Mouse (Mus musculus): ENCODE measurements at regions not wholly inside any gene's neighbourhood (a gene's known extent, or its start where the extent isn't known, plus 50 kb on each side); places are given as distances from the start of the nearest gene placed in this dataset.

GRCm38 (mm10) chr14:102825525-102825924 lies 156.9 kb downstream of the Kctd12 start:
- Histone ChIP-seq H3K4me3 (ENCODE audit: low read depth, low read length) (no peak overlapping the region), H3K9me3 (ENCODE audit: control insufficient read depth, low read length) (no peaks in the 10 kb centered on the region), H3K4me1 (replicated peaks; ENCODE audit: control insufficient read depth, insufficient read depth) (no peaks in the 10 kb centered on the region), H3K36me3 (ENCODE audit: control insufficient read depth, insufficient read depth, low read length) (no peaks in the 10 kb centered on the region), H3K27ac (replicated peaks) (no peak overlapping the region), H3K9ac (ENCODE audit: low read length) (no peak overlapping the region), H3K4me2 (replicated peaks; ENCODE audit: low read depth) (no peak overlapping the region), H3K27me3 (ENCODE audit: control insufficient read depth, insufficient read depth, low read length) (no peaks in the 10 kb centered on the region)
- ATAC-seq (ENCODE audit: low FRiP score, low TSS enrichment): no peak
- no peak for DNase-seq (ENCODE audit: low spot score)
- TF ChIP-seq CTCF (IDR thresholded peaks at IDR 0.05; ENCODE audit: low read depth): no peak
- 83% methylated on average over 7 of the region's 7 CpGs for WGBS

- WGBS: 71% methylated on average over 5 of the region's 5 CpGs
- H3K4me2 ChIP-seq (replicated peaks; ENCODE audit: low read depth): no peak overlapping the region
- H3K36me3 ChIP-seq (ENCODE audit: control insufficient read depth, insufficient read depth, low read length): no peaks in the 10 kb centered on the region
- H3K9ac ChIP-seq (ENCODE audit: low read length): no peak overlapping the region
- ATAC-seq (ENCODE audit: low FRiP score, low TSS enrichment) (no peak), DNase-seq (ENCODE audit: low spot score) (no peak)
- no peaks in the 10 kb centered on the region for H3K27me3 ChIP-seq (ENCODE audit: control insufficient read depth, insufficient read depth, low read length)
- H3K27ac ChIP-seq (replicated peaks): no peak overlapping the region
- no peaks in the 10 kb centered on the region for H3K4me1 ChIP-seq (replicated peaks; ENCODE audit: control insufficient read depth, insufficient read depth)
- no peak for TF ChIP-seq CTCF (IDR thresholded peaks at IDR 0.05; ENCODE audit: low read depth)
- TF ChIP-seq EP300 (optimal IDR thresholded peaks at IDR 0.05): no peak
- H3K4me3 ChIP-seq (ENCODE audit: low read depth, low read length): no peak overlapping the region
- no peaks in the 10 kb centered on the region for H3K9me3 ChIP-seq (ENCODE audit: control insufficient read depth, low read length)
Observed at GRCm38 (mm10) chr14:102820663-102821062, 161.8 kb downstream of the Kctd12 start.

- no peaks in the 10 kb centered on the region for H3K27me3 ChIP-seq (ENCODE audit: control insufficient read depth, insufficient read depth, low read length)
- TF ChIP-seq CTCF (IDR thresholded peaks at IDR 0.05; ENCODE audit: low read depth) (no peak), EP300 (optimal IDR thresholded peaks at IDR 0.05) (no peak)
- no peak for DNase-seq (ENCODE audit: low spot score)
- no peaks in the 10 kb centered on the region for H3K36me3 ChIP-seq (ENCODE audit: control insufficient read depth, insufficient read depth, low read length)
- H3K4me2 ChIP-seq (replicated peaks; ENCODE audit: low read depth): no peak overlapping the region
- H3K9ac ChIP-seq (ENCODE audit: low read length): no peak overlapping the region
- WGBS: 25% methylated on average over 5 of the region's 5 CpGs
- H3K9me3 ChIP-seq (ENCODE audit: control insufficient read depth, low read length): no peaks in the 10 kb centered on the region
- H3K4me1 ChIP-seq (replicated peaks; ENCODE audit: control insufficient read depth, insufficient read depth): no peaks in the 10 kb centered on the region
- ATAC-seq (ENCODE audit: low FRiP score, low TSS enrichment): peak; percentile 66; the same call in 1 of the 2 replicates
- peak overlapping the region; percentile 67 for H3K27ac ChIP-seq (replicated peaks)
- no peak overlapping the region for H3K4me3 ChIP-seq (ENCODE audit: low read depth, low read length)
Observed at GRCm38 (mm10) chr14:102811678-102812081, 170.8 kb downstream of the Kctd12 start.

GRCm38 (mm10) chr14:102811022-102811421 lies 171.4 kb downstream of the Kctd12 start:
- Histone ChIP-seq H3K4me2 (replicated peaks; ENCODE audit: low read depth) (no peak overlapping the region), H3K9me3 (ENCODE audit: control insufficient read depth, low read length) (no peaks in the 10 kb centered on the region), H3K9ac (ENCODE audit: low read length) (no peak overlapping the region), H3K4me1 (replicated peaks; ENCODE audit: control insufficient read depth, insufficient read depth) (no peaks in the 10 kb centered on the region), H3K4me3 (ENCODE audit: low read depth, low read length) (no peak overlapping the region), H3K27ac (replicated peaks) (no peak overlapping the region), H3K36me3 (ENCODE audit: control insufficient read depth, insufficient read depth, low read length) (no peaks in the 10 kb centered on the region), H3K27me3 (ENCODE audit: control insufficient read depth, insufficient read depth, low read length) (no peaks in the 10 kb centered on the region)
- no peak for DNase-seq (ENCODE audit: low spot score)
- 41% methylated on average over 5 of the region's 5 CpGs for WGBS
- ATAC-seq (ENCODE audit: low FRiP score, low TSS enrichment): no peak
- TF ChIP-seq CTCF (IDR thresholded peaks at IDR 0.05; ENCODE audit: low read depth) (no peak), EP300 (optimal IDR thresholded peaks at IDR 0.05) (no peak)

GRCm38 (mm10) chr14:102810121-102810921 lies 172.1 kb downstream of the Kctd12 start:
- no peak overlapping the region for H3K27ac ChIP-seq (replicated peaks)
- peak; percentile 44 for TF ChIP-seq CTCF (IDR thresholded peaks at IDR 0.05; ENCODE audit: low read depth)
- no peak for TF ChIP-seq EP300 (optimal IDR thresholded peaks at IDR 0.05)
- WGBS: 56% methylated on average over 7 of the region's 7 CpGs

More at GRCm38 (mm10) chr14:102810121-102810921, 172.1 kb downstream of the Kctd12 start:
- no peak for ATAC-seq (ENCODE audit: low FRiP score, low TSS enrichment)
- Histone ChIP-seq H3K9ac (ENCODE audit: low read length) (no peak overlapping the region), H3K4me3 (ENCODE audit: low read depth, low read length) (no peak overlapping the region), H3K4me2 (replicated peaks; ENCODE audit: low read depth) (no peak overlapping the region), H3K36me3 (ENCODE audit: control insufficient read depth, insufficient read depth, low read length) (no peaks in the 10 kb centered on the region), H3K4me1 (replicated peaks; ENCODE audit: control insufficient read depth, insufficient read depth) (no peaks in the 10 kb centered on the region), H3K27me3 (ENCODE audit: control insufficient read depth, insufficient read depth, low read length) (no peaks in the 10 kb centered on the region), H3K9me3 (ENCODE audit: control insufficient read depth, low read length) (no peaks in the 10 kb centered on the region)
- DNase-seq (ENCODE audit: low spot score): no peak

Measured in stomach, postnatal 0 days (tissue).